Mouse (Mus musculus) testis, adult 2 months (tissue): ENCODE results near the gene Fam222b.

Source experiments
- CTCF ChIP-seq: fragments of 200-500 bp; IDR thresholded peaks from 2 replicates; pipeline ENCODE4 v1.5.1; 2012; ENCODE audit warnings: low read depth, mild to moderate bottlenecking, inconsistent platforms, low read length, moderate library complexity; ENCODE audit not compliant: control insufficient read depth, insufficient read depth, insufficient replicate concordance
- POLR2A ChIP-seq: fragments of 200-500 bp; IDR thresholded peaks from 2 replicates; pipeline ENCODE4 v1.6.1; 2012; ENCODE audit warnings: low read depth, mild to moderate bottlenecking, inconsistent platforms, low read length, moderate library complexity; ENCODE audit not compliant: control insufficient read depth

DNA sequence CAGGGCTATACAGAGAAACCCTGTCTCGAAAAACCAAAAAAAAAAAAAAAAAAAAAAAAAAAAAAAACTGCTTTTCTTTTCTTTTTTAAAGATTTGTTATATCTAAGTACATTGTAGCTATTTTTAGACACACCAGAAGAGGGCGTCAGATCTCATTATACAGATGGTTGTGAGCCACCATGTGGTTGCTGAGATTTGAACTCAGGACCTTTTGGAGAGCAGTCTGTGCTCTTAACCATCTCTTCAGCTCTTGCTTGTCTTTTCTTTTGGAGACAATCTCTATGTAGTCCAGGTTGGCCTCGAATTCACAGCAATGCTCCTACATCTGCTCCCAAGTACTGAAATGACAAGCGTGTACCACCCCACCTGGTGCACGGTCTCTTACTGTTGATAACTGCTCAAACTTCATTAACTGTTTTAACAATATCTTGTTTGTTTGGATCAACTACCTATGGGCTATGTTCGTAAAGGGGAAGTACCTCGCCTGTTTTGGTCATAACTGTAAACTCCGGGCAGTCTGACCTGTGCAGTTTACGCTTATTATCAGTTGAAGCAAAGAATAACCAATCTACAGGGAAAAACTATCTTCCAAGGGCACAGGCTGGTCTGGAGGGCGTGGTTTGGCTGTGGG is 81.4 kb downstream of the Fam222b start:
- TF ChIP-seq CTCF (no peak), POLR2A (no peak)
